Mouse (Mus musculus): ENCODE results near the gene Pappa2. TPM values are rescaled to one million over a fixed set of nuclear protein-coding genes. Genes with fewer than 3 reads are reported as not detected.
A peak's percentile ranks its signal among the peaks of the same experiment; 100 is the strongest.

The Pappa2 gene
- total RNA-seq, 4 experiments from 2014 or later = 0.58 to 1.6 (median 1.1) TPM

GRCm38 (mm10) chr1:158915592-158915991, 64.7 kb downstream of the Pappa2 start:
- no peak for DNase-seq (ENCODE audit: low spot score in 2 of 2)

GRCm38 (mm10) chr1:158910661-158911060, 69.6 kb downstream of the Pappa2 start:
- DNase-seq (ENCODE audit: low spot score in 2 of 2) = peak in 1 of 2 experiments; percentile 7

GRCm38 (mm10) chr1:158897339-158897738, 83.0 kb downstream of the Pappa2 start:
- DNase-seq (ENCODE audit: low spot score in 2 of 2) = no peak

GRCm38 (mm10) chr1:158894441-158894840, 85.8 kb downstream of the Pappa2 start:
- DNase-seq (ENCODE audit: low spot score in 2 of 2) = no peak

GRCm38 (mm10) chr1:158875487-158875886, 104.8 kb downstream of the Pappa2 start:
- DNase-seq (ENCODE audit: low spot score in 2 of 2) = peak in 1 of 2 experiments; percentile 4

GRCm38 (mm10) chr1:158874552-158875077, 105.7 kb downstream of the Pappa2 start:
- DNase-seq (ENCODE audit: low spot score in 2 of 2) = no peak

- DNase-seq (ENCODE audit: low spot score in 2 of 2) = no peak
These were observed 106.7 kb downstream of the Pappa2 start for GRCm38 (mm10) chr1:158873631-158874030.

- no peak for DNase-seq (ENCODE audit: low spot score in 2 of 2)
These were observed 108.9 kb downstream of the Pappa2 start for GRCm38 (mm10) chr1:158871401-158871800.

- DNase-seq (ENCODE audit: low spot score in 2 of 2) = no peak
These were observed 120.1 kb downstream of the Pappa2 start for GRCm38 (mm10) chr1:158860190-158860589.

- no peak for DNase-seq (ENCODE audit: low spot score in 2 of 2)
These were observed 126.1 kb downstream of the Pappa2 start for GRCm38 (mm10) chr1:158853936-158854882.

GRCm38 (mm10) chr1:158852836-158853567, 127.3 kb downstream of the Pappa2 start:
- DNase-seq (ENCODE audit: low spot score in 2 of 2) = peak in 1 of 2 experiments; percentile 3

- DNase-seq (ENCODE audit: low spot score in 2 of 2) = no peak
These were observed 129.8 kb downstream of the Pappa2 start for GRCm38 (mm10) chr1:158850459-158850858.

GRCm38 (mm10) chr1:158844604-158845003, 135.7 kb downstream of the Pappa2 start:
- no peak for DNase-seq (ENCODE audit: low spot score in 2 of 2)

- no peak for DNase-seq (ENCODE audit: low spot score in 2 of 2)
These were observed 143.1 kb downstream of the Pappa2 start for GRCm38 (mm10) chr1:158837151-158837550.

- DNase-seq (ENCODE audit: low spot score in 2 of 2) = no peak
These were observed 150.1 kb downstream of the Pappa2 start for GRCm38 (mm10) chr1:158830152-158830551.

GRCm38 (mm10) chr1:158827931-158828330, 152.4 kb downstream of the Pappa2 start:
- DNase-seq (ENCODE audit: low spot score in 2 of 2) = no peak

- no peak for DNase-seq (ENCODE audit: low spot score in 2 of 2)
These were observed 160.6 kb downstream of the Pappa2 start for GRCm38 (mm10) chr1:158819676-158820075.

GRCm38 (mm10) chr1:158816479-158816878, 163.8 kb downstream of the Pappa2 start:
- no peak for DNase-seq (ENCODE audit: low spot score in 2 of 2)

- no peak for DNase-seq (ENCODE audit: low spot score in 2 of 2)
These were observed 168.4 kb downstream of the Pappa2 start for GRCm38 (mm10) chr1:158811887-158812286.

- DNase-seq (ENCODE audit: low spot score in 2 of 2) = no peak
These were observed 204.8 kb downstream of the Pappa2 start for GRCm38 (mm10) chr1:158775486-158775885.

- no peak for DNase-seq (ENCODE audit: low spot score in 2 of 2)
These were observed 207.2 kb downstream of the Pappa2 start for GRCm38 (mm10) chr1:158773102-158773501.

GRCm38 (mm10) chr1:158770756-158771155, 209.5 kb downstream of the Pappa2 start:
- DNase-seq (ENCODE audit: low spot score in 2 of 2) = no peak

Data from layer of hippocampus, adult 8-10 months (tissue).